Mouse (Mus musculus) left cerebral cortex, adult 2 months (tissue): ENCODE measurements at regions not wholly inside any gene's neighbourhood (a gene's known extent, or its start where the extent isn't known, plus 50 kb on each side); places are given as distances from the start of the nearest gene placed in this dataset.
"Not testable (repeated sequence)": the region's sequence is repeated elsewhere in the genome, so short reads cannot be mapped to it uniquely, and the experiment has no call there.

Source experiments
- DNase-seq, 2 experiments: peaks; one replicate each; pipeline ENCODE4 v3.0.0; 2021 to 2022; ENCODE audit warnings: low spot score in 2 of 2, mixed read lengths in 1 of 2; ENCODE audit errors: extremely low spot score in 1 of 2
- H3K27ac ChIP-seq: fragments of 200-600 bp; 2 replicates; pipeline ENCODE4 v1.8.1; 2022
- H3K4me3 ChIP-seq: fragments of 200-600 bp; 2 replicates; pipeline ENCODE4 v1.8.1; 2022
- CTCF ChIP-seq: fragments of 200-600 bp; IDR thresholded peaks from 2 replicates; pipeline ENCODE4 v1.8.1; 2022; ENCODE audit warnings: antibody characterized with exemption, mild to moderate bottlenecking, moderate library complexity
- intact Hi-C: fragments of 180-260 bp; cut with DNase I; formaldehyde crosslinking; loops from one replicate; pipeline ENCODE4 v1.15.1; 2025

DNA sequence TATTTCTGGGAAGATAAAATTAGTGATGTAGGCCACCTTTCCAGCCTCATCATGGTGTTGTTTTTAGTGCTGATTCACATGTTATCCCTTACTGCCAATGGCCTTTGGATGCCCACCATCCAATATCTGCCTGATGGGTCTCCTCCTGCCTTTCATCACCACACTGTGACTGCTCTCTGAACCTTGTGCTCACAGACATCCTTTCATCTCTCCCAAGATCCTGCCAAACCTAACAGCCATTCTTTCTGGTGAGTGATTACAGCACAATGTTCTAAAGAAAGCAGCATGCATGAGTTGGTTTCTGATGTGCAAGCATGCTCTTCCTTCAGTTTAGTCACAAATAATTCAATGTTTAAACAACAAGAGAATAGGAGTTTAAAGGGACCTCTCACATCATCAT is 180.1 kb downstream of the Lyplal1 start:
- no peak overlapping the region for H3K27ac ChIP-seq
- no peak overlapping the region for H3K4me3 ChIP-seq
- intact Hi-C loops, result no loop called here
- no peak for DNase-seq
- no peak for TF ChIP-seq CTCF

DNA sequence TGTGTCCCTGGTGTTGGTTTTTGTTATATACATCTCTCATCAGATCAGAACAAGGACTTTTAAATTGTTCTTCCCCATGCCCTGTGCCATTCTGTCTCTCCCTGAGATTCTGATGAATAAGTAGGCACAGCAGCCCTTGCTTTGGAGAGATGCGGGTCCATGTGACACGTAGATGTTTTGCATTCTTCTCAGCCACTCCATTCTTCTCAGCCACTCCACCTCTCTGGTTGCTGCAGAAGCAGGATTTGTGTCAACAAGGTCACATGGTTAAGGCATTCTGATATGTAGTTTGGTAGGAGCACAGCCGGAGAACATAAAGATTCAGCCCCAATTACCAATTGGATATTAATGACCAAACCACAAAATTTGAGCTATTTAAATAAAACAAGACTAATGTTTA is 177.2 kb downstream of the Lyplal1 start:
- TF ChIP-seq CTCF, result no peak
- H3K4me3 ChIP-seq, result no peak overlapping the region
- no peak for DNase-seq
- no peak overlapping the region for H3K27ac ChIP-seq
- intact Hi-C loops, result no loop called here

DNA sequence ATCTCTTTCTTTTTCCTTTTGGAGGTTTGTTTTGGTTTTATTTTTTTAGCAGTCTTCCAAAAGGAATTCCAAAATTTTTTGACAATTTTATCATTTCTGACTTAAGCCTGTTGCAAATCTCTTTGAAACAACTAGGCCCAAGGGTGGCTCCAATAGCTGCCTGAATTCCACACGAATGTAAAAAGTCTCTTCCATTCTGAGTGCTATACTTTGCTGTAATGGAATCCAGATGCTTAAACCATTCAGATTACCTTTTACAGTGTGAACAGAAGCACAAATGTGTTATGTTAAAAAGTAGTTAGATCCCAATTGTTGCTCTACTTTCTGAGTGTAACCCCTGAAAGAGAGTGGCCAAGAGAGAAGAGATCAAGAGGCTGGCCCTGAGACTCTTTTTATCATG is 176.6 kb downstream of the Lyplal1 start:
- intact Hi-C loops, result no loop called here
- no peak overlapping the region for H3K27ac ChIP-seq
- TF ChIP-seq CTCF, result no peak
- H3K4me3 ChIP-seq, result no peak overlapping the region
- no peak for DNase-seq

DNA sequence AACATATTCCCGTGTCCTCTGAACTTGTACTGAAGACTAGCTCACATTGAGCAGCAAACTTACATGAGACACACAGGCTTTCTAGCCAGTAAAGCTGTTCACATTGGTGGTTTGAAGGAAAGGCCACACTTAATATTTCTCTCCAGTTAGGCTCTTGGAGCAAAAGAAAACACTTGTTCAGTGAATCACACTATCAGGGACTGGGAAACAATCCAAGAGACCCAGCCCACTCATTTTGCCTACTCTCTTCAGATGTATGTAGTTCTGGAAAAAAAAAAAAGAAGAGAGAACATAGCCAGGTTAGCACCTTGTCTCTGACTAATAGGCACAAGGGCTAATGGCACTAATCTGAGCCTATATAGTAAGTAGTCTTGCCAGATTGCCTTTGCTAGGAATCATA is 165.9 kb downstream of the Lyplal1 start:
- no peak overlapping the region for H3K27ac ChIP-seq
- intact Hi-C loops, result no loop called here
- no peak overlapping the region for H3K4me3 ChIP-seq
- no peak for DNase-seq
- no peak for TF ChIP-seq CTCF

GRCm38 (mm10) chr1:185955821-185956220 is 161.3 kb downstream of the Lyplal1 start:
- H3K27ac ChIP-seq, H3K4me3 ChIP-seq, intact Hi-C loops, DNase-seq: not testable (repeated sequence)

- no peak overlapping the region for H3K4me3 ChIP-seq
- TF ChIP-seq CTCF, result no peak
- no peak for DNase-seq
- intact Hi-C loops, result no loop called here
- no peak overlapping the region for H3K27ac ChIP-seq
Measured at GRCm38 (mm10) chr1:185957557-185957956, 159.6 kb downstream of the Lyplal1 start.

GRCm38 (mm10) chr1:185958276-185958675 is 158.8 kb downstream of the Lyplal1 start:
- TF ChIP-seq CTCF, result no peak
- Histone ChIP-seq H3K4me3 (no peak overlapping the region), H3K27ac (no peak overlapping the region)
- no peak for DNase-seq
- intact Hi-C loops, result no loop called here

- no peak for TF ChIP-seq CTCF
- intact Hi-C loops, result no loop called here
- no peak overlapping the region for H3K4me3 ChIP-seq
- no peak for DNase-seq
- H3K27ac ChIP-seq, result no peak overlapping the region
Measured at GRCm38 (mm10) chr1:185962606-185963005, 154.5 kb downstream of the Lyplal1 start.

DNA sequence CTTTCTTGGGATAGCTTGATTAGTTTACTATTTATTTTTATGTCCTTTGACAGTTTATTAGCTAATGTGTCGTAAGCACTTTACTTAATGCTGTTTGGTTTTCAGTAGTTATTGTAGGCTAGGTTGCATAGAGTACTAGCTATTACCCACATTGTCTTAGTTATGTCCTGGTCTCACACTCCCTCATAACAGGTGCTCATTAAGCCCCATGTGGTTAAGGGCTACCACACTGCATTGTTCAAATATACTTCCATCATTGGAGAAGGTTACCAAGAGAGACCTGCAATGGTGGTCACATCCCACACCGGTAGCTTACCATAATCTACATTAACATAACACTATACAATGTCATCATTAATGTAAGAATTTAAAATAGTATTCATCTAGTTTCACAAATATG is 153.3 kb downstream of the Lyplal1 start:
- intact Hi-C loops, result no loop called here
- no peak overlapping the region for H3K4me3 ChIP-seq
- no peak for TF ChIP-seq CTCF
- no peak overlapping the region for H3K27ac ChIP-seq
- DNase-seq, result no peak

- H3K4me3 ChIP-seq, result no peak overlapping the region
- intact Hi-C loops, result no loop called here
- TF ChIP-seq CTCF, result no peak
- no peak overlapping the region for H3K27ac ChIP-seq
- DNase-seq, result no peak
Measured at GRCm38 (mm10) chr1:185964426-185964825, 152.7 kb downstream of the Lyplal1 start.

DNA sequence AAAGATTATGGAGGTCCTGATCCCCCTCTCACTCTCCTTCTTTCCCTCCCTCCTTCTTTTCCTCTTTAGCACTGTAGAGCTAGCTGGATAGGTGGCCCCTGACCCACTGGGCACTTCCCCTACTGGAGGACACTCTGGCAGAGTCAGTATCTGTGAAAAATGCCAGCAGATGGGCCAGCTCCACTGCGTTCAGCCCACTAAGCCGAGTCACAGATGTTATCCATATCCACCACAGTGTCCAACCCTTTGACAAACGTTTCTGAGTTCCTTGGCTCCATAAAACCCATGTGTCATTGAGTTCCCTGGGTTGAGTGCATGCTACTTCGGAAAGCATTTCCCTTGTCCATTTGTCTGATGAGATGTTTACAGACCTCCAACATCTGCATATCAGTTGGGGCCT is 149.9 kb downstream of the Lyplal1 start:
- TF ChIP-seq CTCF, result no peak
- no peak overlapping the region for H3K4me3 ChIP-seq
- H3K27ac ChIP-seq, result no peak overlapping the region
- no peak for DNase-seq
- intact Hi-C loops, result no loop called here

GRCm38 (mm10) chr1:185967816-185968215 is 149.3 kb downstream of the Lyplal1 start:
- intact Hi-C loops, result no loop called here
- no peak for TF ChIP-seq CTCF
- no peak for DNase-seq
- Histone ChIP-seq H3K27ac (no peak overlapping the region), H3K4me3 (no peak overlapping the region)

- DNase-seq, result no peak
- Histone ChIP-seq H3K27ac (no peak overlapping the region), H3K4me3 (no peak overlapping the region)
- TF ChIP-seq CTCF, result no peak
- intact Hi-C loops, result no loop called here
Measured at GRCm38 (mm10) chr1:185968642-185969041, 148.5 kb downstream of the Lyplal1 start.

- no peak for DNase-seq
- Histone ChIP-seq H3K27ac (no peak overlapping the region), H3K4me3 (no peak overlapping the region)
- TF ChIP-seq CTCF, result no peak
- intact Hi-C loops, result no loop called here
Measured at GRCm38 (mm10) chr1:185969231-185969630, 147.9 kb downstream of the Lyplal1 start.
